Mouse (Mus musculus): ENCODE measurements around the gene Lpar3.

Lpar3 gene

DNA sequence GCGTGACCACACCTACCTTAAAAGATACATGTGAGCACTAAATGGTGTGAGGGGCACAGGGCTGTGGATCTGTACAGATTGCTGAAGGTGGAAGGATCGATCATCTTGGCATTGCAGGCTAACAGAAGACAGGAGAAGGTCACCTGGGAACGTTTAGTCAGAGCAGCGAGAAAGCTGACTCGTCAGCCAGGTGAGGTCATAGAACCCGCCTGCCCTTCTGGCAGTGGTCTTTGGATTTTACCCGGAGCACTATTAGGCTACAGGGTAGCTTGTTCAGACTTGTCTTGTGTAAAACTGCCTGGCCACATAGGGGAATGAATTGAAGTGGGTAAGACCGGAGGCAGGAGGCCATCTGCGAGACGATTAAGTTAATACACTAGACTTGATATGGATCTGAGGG lies 43.4 kb downstream of the Lpar3 start:
- no peak for DNase-seq

DNA sequence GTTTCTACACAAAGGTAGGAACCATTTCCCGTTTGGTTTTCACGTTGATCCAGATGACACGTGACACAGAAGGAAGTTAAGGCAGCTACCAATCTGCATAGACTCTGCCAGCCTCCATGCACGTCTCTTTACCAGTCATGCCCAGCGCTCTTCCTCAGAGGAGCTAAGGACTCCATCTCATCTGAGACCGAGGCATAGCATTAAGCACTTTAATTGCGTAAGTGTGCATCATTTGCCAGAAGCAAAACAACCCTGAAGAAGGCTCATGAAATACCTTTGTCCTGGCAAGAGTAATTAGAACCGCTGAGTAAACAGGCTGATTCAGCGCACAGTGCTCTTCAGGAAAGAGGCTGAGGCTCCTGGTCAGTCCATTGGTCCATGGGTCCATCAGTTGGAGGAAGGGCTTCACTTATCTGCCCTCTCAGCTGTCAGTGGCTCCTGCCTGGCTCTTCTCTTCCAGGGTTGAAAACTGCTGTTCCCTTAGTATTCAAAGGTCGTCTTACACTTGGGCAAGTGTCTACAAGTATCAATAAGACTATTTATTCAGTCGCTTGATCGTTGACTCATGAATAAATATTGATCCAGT lies 44.9 kb downstream of the Lpar3 start:
- no peak for DNase-seq

DNA sequence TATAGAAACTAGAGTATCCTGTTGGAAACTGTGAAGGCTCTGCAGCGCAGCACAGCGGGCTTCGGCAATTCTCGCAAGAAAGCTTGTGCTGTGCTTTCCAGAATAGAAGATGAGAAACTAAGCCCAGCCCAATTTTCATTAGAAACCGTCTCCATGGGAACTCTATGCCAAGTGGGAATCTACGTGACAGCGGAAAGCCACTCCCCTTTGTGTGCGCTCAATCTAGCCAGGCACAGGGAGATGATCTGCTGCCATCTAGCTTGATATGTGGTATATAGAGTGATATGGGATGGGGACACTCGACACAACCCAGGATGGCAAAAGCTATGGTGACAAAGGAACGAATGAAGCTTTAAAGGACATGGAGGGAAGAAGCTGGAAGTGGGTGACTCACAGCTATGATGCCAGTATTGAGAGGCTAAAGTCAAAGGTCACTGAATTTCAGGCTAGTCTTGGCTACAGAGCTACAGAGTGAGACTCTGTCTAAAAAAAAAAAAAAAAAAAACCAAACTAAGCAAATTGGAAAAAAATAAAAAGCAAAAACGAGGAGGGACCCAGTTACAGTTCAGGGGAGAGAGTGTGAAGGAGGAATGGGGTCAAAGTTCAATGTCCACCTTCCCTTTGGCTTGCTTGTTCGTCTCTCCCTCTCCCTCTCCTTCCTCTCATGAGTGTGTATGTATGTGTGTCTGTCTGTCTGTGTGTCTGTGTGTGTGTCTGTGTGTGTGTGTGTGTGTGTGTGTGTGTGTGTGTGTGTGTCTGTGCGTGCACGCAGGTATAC lies 47.5 kb downstream of the Lpar3 start:
- DNase-seq: peak; percentile 30

DNA sequence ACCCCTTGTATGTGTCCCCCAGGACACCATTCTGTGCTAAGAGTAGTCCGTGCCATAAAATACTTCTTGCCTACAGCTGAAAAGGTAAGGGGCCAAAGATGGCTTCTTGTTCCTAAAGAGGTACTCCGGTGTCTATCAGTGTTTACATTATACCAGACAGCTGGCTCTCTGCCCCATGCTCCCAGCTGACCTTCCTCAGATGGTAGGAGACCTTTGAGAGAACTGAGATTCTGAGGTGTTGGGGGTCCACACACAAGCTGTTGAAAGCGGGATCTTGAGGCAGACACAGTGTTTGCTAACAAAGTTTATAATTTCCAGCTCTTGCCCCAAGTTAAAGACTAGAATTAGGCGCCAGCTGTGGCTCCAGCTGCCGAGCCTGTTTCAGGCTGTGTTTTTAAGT lies 53.7 kb downstream of the Lpar3 start:
- no peak for DNase-seq

DNA sequence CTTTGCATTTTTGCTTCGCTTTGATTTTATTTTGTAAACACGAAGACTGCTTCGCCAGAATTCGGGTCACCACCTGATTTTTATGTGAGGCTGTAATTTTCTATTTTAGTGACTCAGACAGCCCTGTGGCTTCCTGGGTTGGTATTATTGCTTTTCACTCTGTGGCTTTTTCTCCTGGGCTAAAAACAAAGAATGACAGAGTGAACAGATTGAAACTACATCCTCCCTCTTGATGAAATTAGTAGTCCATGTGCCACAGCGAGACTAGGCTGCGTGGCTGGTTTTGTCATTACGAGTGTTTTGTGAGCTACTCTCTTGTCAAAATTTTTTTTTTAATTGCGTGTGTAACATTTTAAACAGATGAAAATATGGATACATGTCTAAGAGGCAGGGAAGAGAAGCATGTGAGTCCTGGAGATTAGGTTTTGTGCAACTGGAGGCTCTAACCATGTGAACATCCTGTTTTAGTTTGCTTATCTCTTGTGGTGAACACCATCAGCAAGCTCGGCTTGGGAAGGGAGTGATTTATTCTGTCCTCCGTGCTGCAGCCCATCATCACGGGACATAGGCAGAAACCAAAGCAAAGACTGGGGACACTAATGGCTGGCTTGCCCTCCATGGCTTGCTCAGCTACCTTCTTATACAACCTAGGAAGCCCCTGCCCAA lies 54.7 kb downstream of the Lpar3 start:
- no peak for DNase-seq

DNA sequence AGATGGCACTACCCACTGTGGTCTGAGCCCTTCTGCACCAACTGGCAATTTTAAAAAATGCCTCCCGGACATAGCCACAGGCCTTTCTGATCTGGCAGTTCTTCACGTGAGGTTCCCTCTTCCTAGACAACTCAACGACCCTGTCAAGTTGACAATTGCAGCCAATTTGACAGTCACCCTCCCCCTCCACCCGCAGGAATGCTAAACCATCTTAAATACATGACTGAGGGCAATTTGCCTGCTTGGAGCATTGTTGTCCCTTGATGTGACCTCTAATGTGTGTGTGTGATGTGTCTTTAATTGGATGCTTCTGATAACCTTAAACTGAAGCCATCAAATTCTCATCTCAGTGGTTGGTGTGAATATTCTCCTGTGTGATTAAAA lies 55.3 kb downstream of the Lpar3 start:
- DNase-seq: no peak

DNA sequence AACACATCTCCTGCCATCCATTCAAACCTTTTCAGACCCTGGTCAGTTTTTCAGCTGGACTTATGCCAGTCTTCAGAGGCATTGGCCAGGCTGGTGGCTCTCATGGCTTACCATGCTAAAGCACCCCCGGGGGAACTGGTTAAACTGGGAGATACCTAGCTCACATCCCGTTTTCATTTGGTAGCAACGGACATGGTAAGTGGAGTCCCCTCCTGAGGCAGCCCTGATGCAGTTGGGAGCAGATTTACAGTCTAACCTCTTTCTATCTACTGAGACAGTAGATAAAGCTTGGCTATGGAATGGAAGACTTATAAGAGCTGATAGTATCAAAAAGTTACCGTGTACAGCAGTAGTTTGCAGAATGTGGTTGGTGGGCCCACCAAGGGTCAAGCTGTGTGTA lies 56.2 kb downstream of the Lpar3 start:
- DNase-seq: no peak

DNA sequence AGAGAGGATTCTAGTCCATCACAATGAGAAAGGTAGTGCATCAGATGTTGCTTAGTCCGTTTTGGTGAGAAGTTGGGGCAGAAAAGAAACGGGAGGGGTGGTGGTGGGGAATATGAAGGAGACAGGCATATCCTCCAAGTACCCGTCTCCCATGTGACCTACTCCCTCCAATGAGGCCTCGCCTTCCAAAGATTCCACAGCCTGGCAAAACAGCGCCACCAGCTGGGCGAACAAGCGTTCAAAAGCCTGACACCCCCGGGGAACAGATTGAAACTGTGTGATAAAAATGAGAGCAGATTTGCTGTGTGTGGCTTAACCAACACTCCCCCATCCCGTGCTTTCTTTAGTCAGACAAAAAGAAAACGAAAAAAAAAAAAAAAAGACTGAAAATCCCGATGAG lies 56.7 kb downstream of the Lpar3 start:
- DNase-seq: peak; percentile 39

DNA sequence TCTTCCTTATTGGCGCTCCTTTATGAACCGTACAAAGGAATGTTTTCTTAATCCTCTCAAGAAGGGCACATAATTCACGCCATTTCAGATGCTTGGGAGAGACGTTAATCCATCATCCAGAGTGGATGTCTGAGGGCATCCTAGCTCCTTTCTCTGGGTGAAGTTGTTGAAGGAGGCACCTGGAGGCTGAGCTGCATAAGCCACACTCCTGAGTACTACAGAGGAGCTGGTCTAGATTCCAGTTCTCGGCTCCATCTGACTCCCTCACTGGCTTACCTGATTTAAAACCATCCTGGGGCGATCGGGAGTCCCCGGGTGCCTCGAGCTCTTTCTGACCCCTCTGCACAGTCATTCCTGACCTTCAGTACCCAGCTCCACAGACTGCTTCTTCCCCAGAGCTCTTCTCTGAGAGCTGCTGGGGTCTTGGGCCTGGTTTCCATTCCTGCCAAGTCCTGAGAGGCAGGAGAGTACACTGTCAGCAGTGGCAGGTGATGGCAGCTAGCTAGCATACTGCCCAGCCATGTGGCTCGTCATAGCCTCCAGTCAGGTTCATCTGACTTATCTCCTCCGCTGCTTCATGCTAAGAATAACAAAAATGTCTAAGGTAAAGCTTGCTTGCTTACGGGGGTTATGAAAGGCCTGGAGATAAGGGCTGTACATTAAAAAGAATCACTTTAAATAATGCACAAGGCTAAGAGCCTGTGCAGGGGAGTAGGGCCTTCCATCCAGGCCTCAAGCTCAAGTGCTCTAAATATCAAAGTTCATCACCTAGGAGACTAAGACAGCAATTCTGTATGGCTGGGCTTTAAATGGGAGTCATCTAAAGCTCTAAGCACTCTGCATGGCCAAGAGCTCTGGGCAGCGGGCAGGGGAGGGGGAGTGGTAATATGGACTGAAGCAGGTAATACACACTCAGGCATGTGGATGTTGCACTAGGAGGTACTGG lies 57.7 kb downstream of the Lpar3 start:
- DNase-seq: no peak

DNA sequence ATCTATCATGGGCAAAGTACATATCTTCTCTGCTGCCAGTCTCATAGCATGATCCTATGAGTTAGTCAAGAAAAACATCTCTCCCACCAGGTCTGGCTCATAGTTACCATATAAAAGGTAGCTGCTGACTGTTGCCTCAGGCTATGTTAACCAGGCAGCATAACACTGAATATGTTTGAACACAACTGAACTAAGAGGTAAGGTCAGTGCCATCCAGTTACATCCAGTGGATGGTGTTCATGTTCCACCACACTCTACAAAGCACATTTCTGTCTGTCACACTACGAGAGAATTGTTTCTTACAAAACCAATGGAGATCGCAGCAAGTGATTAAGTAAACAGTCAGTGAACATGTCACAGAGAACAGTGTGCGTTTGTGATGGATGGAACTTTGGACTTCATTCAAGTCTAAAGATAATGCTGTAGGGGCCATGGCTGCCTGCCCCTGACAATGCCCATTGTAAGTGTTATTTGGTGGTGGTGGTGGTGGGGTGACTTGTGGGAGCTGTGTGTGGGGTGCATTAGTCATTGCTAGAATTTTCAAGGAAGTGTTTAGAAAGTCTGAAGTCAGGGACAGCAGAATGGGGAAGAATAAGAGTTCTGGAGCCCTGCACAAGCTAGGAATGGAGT lies 63.1 kb downstream of the Lpar3 start:
- DNase-seq: no peak

DNA sequence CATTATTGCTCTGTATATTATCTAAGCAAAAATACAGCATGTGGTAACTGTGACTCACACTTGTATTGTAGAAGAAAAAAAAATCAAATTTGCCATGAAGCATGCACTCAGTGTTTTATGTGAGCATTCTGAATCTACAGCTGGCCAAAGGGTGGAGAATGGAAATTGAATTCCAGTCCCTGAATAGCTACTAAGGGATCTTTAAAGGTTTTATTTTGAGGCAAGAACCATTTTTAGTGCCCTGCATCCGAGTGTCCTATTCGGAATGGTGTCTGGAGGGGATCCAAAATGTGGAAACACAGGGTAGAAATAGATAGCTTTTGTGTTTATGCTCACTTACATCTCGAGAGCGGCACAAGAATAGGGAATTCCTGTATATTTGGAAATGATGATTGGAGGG lies 65.4 kb downstream of the Lpar3 start:
- no peak for DNase-seq

DNA sequence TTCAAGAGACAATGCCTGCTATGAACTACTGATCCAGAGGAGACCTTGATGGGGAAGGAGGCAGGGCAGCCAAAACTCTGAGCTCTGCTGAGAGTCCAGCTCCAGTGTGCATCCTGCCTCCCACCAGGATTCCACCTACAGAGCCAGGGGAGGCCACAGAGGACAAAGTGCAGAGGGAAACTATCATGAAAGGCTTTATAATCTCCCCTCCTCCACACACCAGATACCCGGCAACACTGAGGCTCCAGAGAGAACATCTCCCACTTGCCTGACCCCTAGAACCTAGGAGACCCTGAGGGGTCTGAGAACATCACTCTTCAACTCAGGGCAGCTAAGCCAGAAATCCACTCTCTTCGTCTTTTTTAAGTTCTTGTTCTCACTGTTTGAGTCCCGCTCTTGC lies 71.2 kb downstream of the Lpar3 start:
- DNase-seq: no peak

DNA sequence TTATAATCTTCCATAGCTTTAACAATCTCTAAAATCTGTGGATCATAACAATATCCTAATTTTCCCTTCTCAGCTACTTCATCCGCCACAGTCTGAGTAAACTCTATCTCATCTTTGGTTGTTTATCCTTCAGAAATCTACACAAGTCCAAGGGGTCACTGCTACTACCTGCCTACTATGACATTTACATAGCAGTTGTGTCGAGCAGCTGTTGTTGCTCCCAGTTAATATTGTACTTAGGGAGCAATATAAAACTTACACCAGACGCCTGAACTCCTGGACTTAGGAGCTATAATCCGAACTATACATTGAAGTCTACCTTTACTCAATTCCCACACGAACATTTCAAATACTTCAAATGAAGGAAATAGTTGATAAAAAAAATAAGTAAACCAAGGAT lies 71.8 kb downstream of the Lpar3 start:
- DNase-seq: no peak

DNA sequence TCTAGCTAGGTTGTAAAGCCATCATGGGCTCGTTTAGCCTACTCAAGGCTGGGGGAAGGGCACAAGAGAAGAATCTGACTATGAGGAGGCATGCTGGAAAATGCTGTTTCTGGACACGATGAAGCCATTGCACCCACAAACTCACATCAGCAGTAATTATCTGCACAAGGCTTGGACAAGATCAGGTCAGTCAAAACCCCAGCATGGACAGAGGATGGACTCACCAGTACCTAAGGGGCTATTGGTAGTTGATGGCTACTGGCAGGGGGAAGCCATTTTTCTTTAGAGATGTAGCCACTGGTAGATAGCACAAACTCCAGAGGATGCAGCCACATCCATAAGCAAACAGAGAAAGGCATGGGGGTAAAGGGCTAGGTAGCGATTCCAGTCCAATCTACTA lies 81.7 kb downstream of the Lpar3 start:
- DNase-seq: no peak

DNA sequence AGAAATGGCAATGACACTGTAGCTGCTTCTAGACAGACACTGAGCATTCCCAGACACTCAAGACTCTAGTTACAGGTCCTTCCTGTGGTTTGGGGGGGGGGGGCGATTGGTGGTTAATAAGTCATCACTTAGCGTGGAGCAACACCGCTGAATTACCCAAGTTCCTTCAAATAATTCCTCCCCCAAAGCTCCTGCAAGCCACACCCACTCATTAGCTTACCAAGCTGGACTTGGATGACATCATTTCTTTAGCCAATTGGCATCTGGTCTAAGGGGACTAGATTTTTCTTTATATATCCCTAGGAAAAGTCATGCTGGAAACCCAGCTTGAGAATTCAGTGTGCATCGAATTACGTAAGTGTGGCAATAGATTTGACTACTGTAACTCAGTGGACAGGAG lies 82.4 kb downstream of the Lpar3 start:
- DNase-seq: no peak

DNA sequence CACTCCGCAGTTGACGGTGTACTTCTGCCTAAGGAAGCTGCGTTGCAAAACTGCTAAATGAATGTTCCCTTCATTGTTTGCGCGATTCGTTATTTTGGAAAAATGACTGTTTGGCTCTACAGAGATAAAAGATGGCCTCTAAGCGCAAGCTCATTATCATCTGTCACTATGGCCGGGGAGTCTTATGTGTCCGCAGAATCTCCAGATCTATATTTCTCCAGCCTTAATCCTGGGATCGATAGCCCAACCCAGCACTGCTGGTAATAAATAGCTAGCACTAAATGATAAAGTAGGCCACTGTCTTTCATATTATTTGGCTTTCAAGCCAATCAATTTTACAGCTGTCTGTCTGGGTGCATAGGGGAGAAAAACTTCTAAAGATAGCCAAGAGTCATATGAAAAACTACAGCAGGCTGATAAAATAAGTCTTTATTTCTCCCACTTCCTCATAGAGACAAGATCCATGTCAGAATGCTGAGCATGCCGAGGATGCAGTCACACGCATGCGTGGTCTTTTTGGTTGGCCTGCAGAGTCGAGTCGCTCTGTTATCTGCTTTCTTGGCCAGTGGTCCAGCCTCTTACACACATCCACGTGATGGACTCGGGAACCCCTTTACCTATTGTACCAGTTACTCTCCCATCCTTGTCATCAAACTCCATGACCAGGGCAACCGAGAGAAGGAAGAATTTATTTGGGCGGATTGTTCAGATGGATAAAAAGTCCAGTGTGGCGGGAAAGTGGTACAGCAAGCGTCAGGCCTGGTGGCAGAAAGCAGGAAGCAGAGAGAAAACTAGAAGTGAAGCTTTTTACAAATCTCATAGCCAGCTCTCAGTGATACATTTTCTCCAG lies 84.0 kb downstream of the Lpar3 start:
- no peak for DNase-seq

DNA sequence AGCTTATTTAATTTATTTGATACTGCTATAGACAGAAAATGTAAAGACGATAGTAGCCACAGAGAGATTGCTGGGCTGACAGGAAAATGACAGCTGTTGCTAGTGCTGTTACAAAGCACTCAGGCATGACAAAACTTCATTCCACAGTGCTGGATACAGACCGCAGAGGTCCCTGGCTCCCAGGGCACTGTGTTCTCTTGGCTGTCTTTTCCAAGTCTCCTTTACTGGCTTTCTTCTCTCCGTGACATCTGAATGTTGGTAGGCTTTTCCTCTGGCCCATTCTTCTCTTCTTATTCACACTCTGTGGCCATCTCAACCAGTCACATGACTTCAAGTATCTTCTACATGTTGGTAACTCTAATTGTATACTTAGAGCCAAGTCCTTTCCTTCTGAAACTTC lies 86.6 kb downstream of the Lpar3 start:
- DNase-seq: no peak

DNA sequence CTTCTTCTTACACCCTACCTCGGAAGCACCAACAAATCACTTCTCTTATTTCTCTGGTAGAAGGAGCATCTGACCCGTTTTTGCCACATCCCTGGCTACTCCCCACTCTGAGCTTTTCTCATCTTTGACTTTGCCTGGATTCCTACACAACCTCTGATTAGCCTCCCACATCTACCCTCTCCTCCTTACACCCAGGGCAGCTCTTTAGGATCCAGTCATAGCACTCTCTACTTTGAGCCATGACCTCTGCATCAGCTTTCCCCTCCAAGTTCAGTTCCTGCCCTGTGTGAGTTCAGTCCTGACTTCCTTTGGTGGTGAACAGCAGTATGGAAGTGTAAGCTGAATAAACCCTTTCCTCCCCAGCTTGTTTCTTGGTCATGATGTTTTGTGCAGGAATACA lies 87.1 kb downstream of the Lpar3 start:
- no peak for DNase-seq

DNA sequence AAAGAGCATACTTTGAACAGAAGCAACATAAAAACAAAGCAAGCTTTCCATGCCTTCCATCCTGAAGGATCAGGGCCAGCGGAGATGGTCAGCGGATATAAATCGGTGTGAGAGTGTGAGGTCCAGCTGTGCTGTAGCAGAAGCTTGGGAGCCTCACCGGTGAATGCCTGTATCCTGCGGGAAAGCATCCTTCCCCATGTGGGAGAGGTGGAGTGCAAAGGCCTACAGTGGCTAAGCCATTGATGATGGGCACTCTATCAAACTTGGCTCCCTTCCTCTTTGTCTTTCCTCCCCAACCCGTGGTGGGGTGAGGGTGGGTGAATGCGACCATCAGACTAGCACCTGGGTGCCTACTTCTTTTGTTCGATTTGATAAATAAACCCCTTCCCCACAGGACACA lies 88.8 kb downstream of the Lpar3 start:
- no peak for DNase-seq

DNA sequence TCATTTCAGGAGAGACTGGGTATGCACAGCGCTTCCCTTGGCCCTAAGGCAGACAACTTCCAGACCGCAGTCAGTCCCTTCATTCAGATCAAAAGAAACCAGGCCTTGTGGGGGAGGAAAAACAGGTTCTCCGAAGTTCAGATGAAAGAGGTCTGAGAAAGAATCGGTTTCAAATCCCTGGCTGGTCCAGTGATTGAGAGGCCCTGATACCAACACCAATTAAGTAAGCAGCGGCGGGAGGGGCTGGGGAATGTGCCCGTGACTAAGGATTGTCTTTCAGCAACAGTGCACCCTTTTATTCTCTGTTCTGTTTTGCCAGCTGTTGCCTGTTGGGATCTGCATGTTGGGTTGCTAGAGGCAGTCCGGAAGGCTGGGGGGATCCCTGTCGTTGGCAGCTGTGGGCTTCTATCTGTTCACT lies 90.4 kb downstream of the Lpar3 start:
- no peak for DNase-seq

DNA sequence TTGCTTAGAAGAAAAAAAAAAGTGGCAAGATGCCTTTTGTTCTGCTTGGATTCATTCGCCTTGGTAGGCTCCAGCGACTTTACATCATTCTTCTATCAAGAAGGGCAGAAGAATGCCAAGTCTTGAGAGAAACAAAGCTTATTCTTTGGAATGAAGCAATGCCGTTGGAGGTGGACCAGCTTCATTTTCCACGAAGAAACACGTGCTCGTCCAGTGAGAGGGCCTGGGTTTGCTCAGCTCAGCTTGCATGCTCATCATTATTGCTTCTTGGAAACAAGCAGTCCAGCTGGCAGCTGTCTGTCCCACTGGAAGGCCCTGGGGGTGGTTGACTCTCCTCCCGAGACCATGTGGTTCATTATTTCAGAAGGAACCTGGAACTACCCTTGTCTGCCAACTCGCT lies 94.7 kb downstream of the Lpar3 start:
- no peak for DNase-seq

DNA sequence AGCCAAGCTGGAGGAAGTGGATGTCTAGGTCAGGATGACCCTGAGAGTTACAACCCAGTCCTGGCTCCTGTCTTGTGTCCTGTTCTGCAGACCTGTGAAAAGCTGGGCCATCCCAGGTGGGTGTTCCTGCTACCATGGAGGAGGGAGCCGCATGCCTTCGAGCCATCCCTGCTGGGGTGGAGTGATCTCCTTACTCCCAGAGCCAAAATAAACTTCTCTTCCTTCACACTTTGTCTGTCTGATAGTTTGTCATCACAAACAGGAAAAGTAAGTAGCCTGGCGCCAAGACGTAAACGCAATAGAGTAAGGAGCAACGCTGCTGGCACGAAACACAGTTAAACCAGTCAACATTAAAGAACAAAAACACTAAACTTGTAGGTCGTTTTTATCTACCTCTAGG lies 95.5 kb downstream of the Lpar3 start:
- no peak for DNase-seq
